Mouse (Mus musculus) kidney, embryonic 16.5 days (tissue): ENCODE data around the gene Fut7. TPM values are rescaled to one million over a fixed set of nuclear protein-coding genes. Genes with fewer than 3 reads are reported as not detected.

Experiments used
- ATAC-seq: fragments of 200-750 bp; cut with Nextera tagmentation; 2 replicates; pipeline ENCODE4 v1.8.0; 2017; ENCODE audit warnings: moderate TSS enrichment; ENCODE audit not compliant: low FRiP score, low TSS enrichment
- H3K27ac ChIP-seq: fragments of 300-500 bp; sonication (generic); 2 replicates; pipeline ENCODE4 v1.5.1; 2014; ENCODE audit warnings: low read length
- H3K27me3 ChIP-seq: fragments of 300-500 bp; sonication (generic); 2 replicates; pipeline ENCODE4 v1.6.1; 2014; ENCODE audit warnings: low read length, control low read depth, mixed read lengths; ENCODE audit not compliant: insufficient read depth
- H3K36me3 ChIP-seq: fragments of 300-500 bp; sonication (generic); 2 replicates; pipeline ENCODE4 v1.6.1; 2014; ENCODE audit warnings: low read length, control low read depth, mixed read lengths; ENCODE audit not compliant: insufficient read depth
- H3K4me1 ChIP-seq: fragments of 300-500 bp; sonication (generic); 2 replicates; pipeline ENCODE4 v1.6.1; 2014; ENCODE audit warnings: low read length, control low read depth, mixed read lengths; ENCODE audit not compliant: insufficient read depth
- H3K4me2 ChIP-seq: fragments of 300-500 bp; sonication (generic); replicated peaks from 2 replicates; pipeline ENCODE4 v1.6.1; 2014; ENCODE audit warnings: low read depth, low read length
- H3K4me3 ChIP-seq: fragments of 300-500 bp; sonication (generic); 2 replicates; pipeline ENCODE4 v1.5.1; 2014; ENCODE audit warnings: mild to moderate bottlenecking, low read length
- H3K9ac ChIP-seq: fragments of 300-500 bp; sonication (generic); replicated peaks from 2 replicates; pipeline ENCODE4 v1.6.1; 2014; ENCODE audit warnings: low read length
- H3K9me3 ChIP-seq: fragments of 300-500 bp; sonication (generic); 2 replicates; pipeline ENCODE4 v1.6.1; 2016; ENCODE audit warnings: low read length, control low read depth
- WGBS: fragments of 180-500 bp; shearing (Covaris S2); extraction: QIAGEN DNeasy Blood & Tissue Kit; methylation state at CpG from one replicate; pipeline ENCODE4 v1.1.7; 2014; 5-methylcytosine and 5-hydroxymethylcytosine counted together
- polyA plus RNA-seq: library from polyadenylated mRNA; unstranded; fragments of >200 nt; fragmentation: Nextera tagmentation; extraction: Ambion mirVana; gene quantifications from 2 replicates; pipeline ENCODE4 v1.2.1, GENCODE M21; 2015

Gene Fut7
- polyA plus RNA-seq, 1 experiment from 2014 or later, result not detected

GRCm38 (mm10) chr2:25421896-25422295 is 1.2 kb upstream of the Fut7 start:
- Histone ChIP-seq H3K4me2 (no peak overlapping the region), H3K36me3 (no peaks in the 10 kb centered on the region), H3K27ac (no peak overlapping the region), H3K4me3 (no peak overlapping the region), H3K9ac (no peak overlapping the region), H3K9me3 (no peaks in the 10 kb centered on the region), H3K27me3 (peaks cover 12% of the 10 kb centered on the region; the same call in 1 of the 2 replicates), H3K4me1 (no peaks in the 10 kb centered on the region)
- 22% methylated on average over 3 of the region's 3 CpGs for WGBS
- ATAC-seq, result peak; percentile 44; the same call in 1 of the 2 replicates

- Histone ChIP-seq H3K4me2 (no peak overlapping the region), H3K9me3 (no peaks in the 10 kb centered on the region), H3K36me3 (no peaks in the 10 kb centered on the region), H3K27me3 (peaks cover 12% of the 10 kb centered on the region; the same call in 1 of the 2 replicates), H3K27ac (no peak overlapping the region), H3K9ac (0 out of 2 replicates have a peak overlapping the region, but pooled peaks have one; percentile 6), H3K4me1 (peaks cover 4% of the 10 kb centered on the region; the same call in 1 of the 2 replicates), H3K4me3 (no peak overlapping the region)
- WGBS, result 25% methylated on average over 1 of the region's 1 CpGs
- no peak for ATAC-seq
These were observed 559 bp downstream of the Fut7 start for GRCm38 (mm10) chr2:25423626-25424025.

GRCm38 (mm10) chr2:25425481-25425880 is 2.4 kb downstream of the Fut7 start:
- Histone ChIP-seq H3K4me3 (no peak overlapping the region), H3K4me2 (no peak overlapping the region), H3K27me3 (peaks cover 16% of the 10 kb centered on the region; the same call in 1 of the 2 replicates), H3K27ac (no peak overlapping the region), H3K9ac (no peak overlapping the region), H3K9me3 (no peaks in the 10 kb centered on the region), H3K4me1 (peaks cover 20% of the 10 kb centered on the region), H3K36me3 (no peaks in the 10 kb centered on the region)
- 47% methylated on average over 27 of the region's 27 CpGs for WGBS
- ATAC-seq, result no peak

GRCm38 (mm10) chr2:25426721-25427191 is 3.7 kb downstream of the Fut7 start:
- no peak overlapping the region for H3K9ac ChIP-seq
- H3K36me3 ChIP-seq, result no peaks in the 10 kb centered on the region
- no peak for ATAC-seq
- 25% methylated on average over 5 of the region's 5 CpGs for WGBS
- no peak overlapping the region for H3K27ac ChIP-seq
- H3K4me2 ChIP-seq, result no peak overlapping the region
- no peak overlapping the region for H3K4me3 ChIP-seq
- H3K27me3 ChIP-seq, result peaks cover 16% of the 10 kb centered on the region; the same call in 1 of the 2 replicates
- peaks cover 32% of the 10 kb centered on the region for H3K4me1 ChIP-seq
- H3K9me3 ChIP-seq, result no peaks in the 10 kb centered on the region

GRCm38 (mm10) chr2:25427256-25427655 is 4.2 kb downstream of the Fut7 start:
- Histone ChIP-seq H3K4me2 (no peak overlapping the region), H3K27me3 (peaks cover 16% of the 10 kb centered on the region; the same call in 1 of the 2 replicates), H3K4me3 (no peak overlapping the region), H3K27ac (no peak overlapping the region), H3K4me1 (peaks cover 32% of the 10 kb centered on the region), H3K9me3 (no peaks in the 10 kb centered on the region), H3K36me3 (no peaks in the 10 kb centered on the region), H3K9ac (no peak overlapping the region)
- ATAC-seq, result no peak
- WGBS, result 89% methylated on average over 5 of the region's 5 CpGs

- Histone ChIP-seq H3K4me2 (peak within 1 kb of the TSS; percentile 90), H3K27me3 (peaks cover 16% of the 10 kb centered on the region; the same call in 1 of the 2 replicates), H3K36me3 (no peaks in the 10 kb centered on the region), H3K27ac (peak within 1 kb of the TSS; percentile 66), H3K9ac (peak within 1 kb of the TSS; percentile 87), H3K4me1 (peaks cover 32% of the 10 kb centered on the region), H3K9me3 (no peaks in the 10 kb centered on the region), H3K4me3 (peak within 1 kb of the TSS; percentile 74)
- peak; percentile 82 for ATAC-seq
- WGBS, result under 1% methylated on average over 81 of the region's 89 CpGs
These were observed 5.6 kb downstream of the Fut7 start, which contains the start of gene Abca2 for GRCm38 (mm10) chr2:25428442-25429236. Gene Abca2, plus strand, starts transcription at chr2:25428703.

GRCm38 (mm10) chr2:25429435-25430180 is 6.5 kb downstream of the Fut7 start:
- H3K9ac ChIP-seq, result peak overlapping the region; percentile 87
- H3K4me1 ChIP-seq, result peaks cover 32% of the 10 kb centered on the region
- peaks cover 14% of the 10 kb centered on the region; the same call in 1 of the 2 replicates for H3K27me3 ChIP-seq
- no peak for ATAC-seq
- H3K9me3 ChIP-seq, result no peaks in the 10 kb centered on the region
- 68% methylated on average over 5 of the region's 5 CpGs for WGBS
- no peaks in the 10 kb centered on the region for H3K36me3 ChIP-seq
- peak overlapping the region; percentile 90 for H3K4me2 ChIP-seq
- H3K4me3 ChIP-seq, result peak overlapping the region; percentile 74
- H3K27ac ChIP-seq, result no peak overlapping the region

- H3K27ac ChIP-seq, result peak overlapping the region; percentile 45; the same call in 1 of the 2 replicates
- 45% methylated on average over 17 of the region's 17 CpGs for WGBS
- peak overlapping the region; percentile 17 for H3K4me2 ChIP-seq
- H3K27me3 ChIP-seq, result peaks cover 6% of the 10 kb centered on the region; the same call in 1 of the 2 replicates
- H3K4me3 ChIP-seq, result no peak overlapping the region
- no peaks in the 10 kb centered on the region for H3K9me3 ChIP-seq
- H3K36me3 ChIP-seq, result no peaks in the 10 kb centered on the region
- H3K9ac ChIP-seq, result peak overlapping the region; percentile 29
- peaks cover 32% of the 10 kb centered on the region for H3K4me1 ChIP-seq
- ATAC-seq, result peak; percentile 72
These were observed 7.5 kb downstream of the Fut7 start for GRCm38 (mm10) chr2:25430395-25431233.

GRCm38 (mm10) chr2:25431308-25431855 is 8.3 kb downstream of the Fut7 start:
- WGBS, result 65% methylated on average over 6 of the region's 6 CpGs
- Histone ChIP-seq H3K9ac (no peak overlapping the region; the same call in 1 of the 2 replicates), H3K27ac (peak overlapping the region; percentile 45; the same call in 1 of the 2 replicates), H3K36me3 (no peaks in the 10 kb centered on the region), H3K4me2 (peak overlapping the region; percentile 17), H3K9me3 (no peaks in the 10 kb centered on the region), H3K4me1 (peaks cover 32% of the 10 kb centered on the region), H3K27me3 (0 out of 2 replicates have a peak, but pooled peaks cover 5% of the 10 kb centered on the region), H3K4me3 (no peak overlapping the region)
- ATAC-seq, result no peak
